Mouse (Mus musculus) mesoderm, embryonic 11.5 days (tissue): ENCODE data around the gene Wipi1.

Source experiments
- DNase-seq: peaks from one replicate; pipeline ENCODE4 v3.0.0-alpha.2; 2012; ENCODE audit warnings: low read depth, low spot score

Gene Wipi1

DNA sequence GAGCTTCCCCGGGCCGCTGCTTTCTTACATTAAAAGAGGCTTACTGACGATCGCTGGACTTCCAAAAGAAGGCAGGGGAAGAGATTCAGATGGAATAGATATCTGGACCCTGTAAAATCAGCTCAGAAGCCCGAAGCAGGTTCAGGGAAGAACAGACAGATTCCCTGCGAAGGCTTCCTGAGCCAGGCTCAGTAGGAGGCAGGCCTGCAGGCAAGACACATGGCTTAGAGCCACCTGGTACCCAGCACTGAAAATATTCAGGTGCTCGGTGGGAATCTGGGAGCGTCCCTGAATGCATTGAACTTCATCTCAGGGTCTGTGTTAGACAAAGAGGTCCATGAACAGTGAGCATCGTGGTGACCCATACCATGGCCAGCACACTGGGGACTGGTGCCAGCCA, 31.8 kb downstream of the Wipi1 start:
- no peak for DNase-seq

DNA sequence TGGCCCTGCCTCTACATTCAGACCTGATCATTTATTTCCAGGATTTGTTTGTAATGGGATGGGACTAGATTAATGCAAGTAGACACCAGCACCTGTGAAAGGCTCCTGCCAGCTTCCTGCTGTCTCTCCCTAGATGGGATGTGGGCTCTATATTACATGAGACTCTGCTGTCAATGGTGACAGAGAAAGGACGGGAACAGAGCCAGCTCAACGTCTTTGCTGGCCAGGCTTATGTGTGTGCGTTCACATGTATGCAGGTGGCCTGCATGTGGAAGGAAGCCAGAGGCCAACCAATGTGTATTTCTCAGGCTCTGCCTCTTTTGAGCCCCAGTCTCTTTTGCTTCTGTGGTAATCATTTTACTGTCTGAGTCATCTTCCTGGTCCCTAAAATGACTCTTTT, 33.2 kb downstream of the Wipi1 start:
- DNase-seq, result no peak

DNA sequence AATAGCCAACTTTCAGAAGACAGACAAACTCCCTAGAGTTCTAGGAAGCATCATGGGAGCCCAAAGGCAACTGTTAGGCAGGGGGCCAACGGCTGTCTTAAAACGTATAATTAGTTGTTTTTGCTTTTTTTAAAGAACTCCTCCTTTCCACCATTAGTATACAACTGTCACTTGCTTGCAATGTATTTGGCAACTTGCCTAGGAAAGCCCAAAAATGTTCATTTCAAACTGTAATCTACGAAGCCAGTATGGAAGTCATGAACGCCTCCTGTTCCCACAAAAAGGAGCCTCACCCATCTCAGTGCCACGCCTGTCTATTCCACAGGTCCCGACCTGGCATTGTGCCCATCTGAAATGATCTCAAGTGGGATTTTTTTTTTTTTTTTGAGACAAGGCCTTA, 35.9 kb downstream of the Wipi1 start:
- DNase-seq, result no peak

DNA sequence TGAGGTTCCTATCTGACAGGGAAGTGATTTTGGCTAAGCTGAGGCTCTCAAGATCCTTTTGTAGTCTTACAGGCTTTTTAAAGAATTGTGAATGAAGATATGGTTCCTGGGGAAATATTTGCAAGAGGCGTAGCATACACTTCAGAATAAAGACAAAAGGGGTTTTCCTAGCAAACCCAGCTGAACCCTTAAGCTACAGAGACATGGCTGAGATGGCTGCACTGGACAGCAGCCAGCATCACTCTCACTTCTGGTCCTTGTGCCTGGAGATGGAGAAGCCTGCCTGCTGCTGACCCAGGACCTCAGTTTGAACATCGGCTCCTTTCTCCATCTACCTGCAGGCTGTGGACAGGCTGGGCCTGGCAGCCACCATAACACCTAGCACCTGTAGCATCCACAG, 37.2 kb downstream of the Wipi1 start:
- DNase-seq, result no peak

DNA sequence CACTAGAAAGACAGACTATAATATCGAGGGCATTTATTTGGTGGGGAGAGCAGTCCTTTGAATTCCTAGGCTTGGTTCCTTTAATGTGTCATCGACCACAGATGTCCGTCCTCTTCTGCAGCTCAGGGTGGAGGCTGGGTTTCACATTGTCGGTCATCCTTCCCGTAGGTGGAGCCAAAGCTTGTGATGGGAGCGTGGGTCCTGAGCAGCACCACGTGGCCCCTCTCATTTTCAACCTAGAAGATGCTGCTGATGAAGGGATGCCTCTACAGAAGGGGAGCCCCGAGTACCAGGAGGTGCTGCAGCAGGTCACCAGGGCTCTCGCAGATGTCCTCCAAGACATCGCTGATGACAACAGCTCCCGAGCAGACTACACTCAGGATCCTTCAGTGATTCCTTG, 39.7 kb downstream of the Wipi1 start:
- DNase-seq, result no peak

DNA sequence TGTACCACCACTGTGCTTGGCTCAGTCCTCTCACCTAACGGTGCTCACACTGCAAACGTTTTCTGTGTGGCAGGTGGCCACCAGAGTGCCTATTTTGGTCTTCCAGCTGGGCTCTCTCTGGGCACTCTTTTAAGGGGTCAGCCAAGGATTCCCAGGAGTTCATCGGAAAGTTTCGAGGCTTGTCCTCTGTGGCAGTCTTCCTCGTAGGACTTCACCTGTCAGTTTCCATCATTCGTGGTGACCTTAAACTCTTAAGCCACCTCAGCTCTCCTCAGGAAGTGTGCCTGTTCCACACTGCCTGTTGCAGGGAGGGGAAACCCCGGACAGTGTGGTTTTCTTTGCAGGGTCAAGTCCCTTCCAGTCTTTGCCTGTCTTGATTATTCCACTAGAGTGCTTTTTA, 42.0 kb downstream of the Wipi1 start:
- DNase-seq, result no peak

DNA sequence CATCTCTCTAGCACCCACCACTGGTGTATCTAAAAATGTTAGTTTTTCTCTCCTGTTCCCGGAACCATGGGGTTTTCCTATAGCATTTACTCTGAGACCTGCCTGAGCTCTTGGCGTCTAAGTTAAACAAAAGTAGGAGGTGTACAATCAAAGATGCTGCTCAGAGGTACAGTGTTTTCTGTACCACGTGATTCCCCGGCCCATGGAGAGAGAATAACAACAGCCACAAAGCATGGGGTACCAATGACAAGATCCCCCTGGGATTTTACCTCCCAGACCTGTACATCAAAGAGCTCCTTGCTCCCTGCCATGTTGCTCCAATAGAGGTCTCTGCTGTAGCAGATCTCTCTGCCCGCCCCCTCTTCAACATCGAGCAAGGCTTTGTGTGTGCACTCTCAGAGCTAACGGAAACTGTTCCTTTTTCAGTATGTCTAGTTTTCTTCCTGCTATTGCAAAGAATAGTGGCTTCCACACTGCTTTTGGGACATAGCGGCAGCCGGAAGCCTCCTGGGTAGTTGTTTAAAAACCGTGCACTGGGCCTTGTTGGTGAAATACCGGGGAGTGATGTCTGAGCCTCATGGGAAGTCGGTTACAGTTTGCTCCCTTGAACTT, 42.7 kb downstream of the Wipi1 start:
- no peak for DNase-seq

DNA sequence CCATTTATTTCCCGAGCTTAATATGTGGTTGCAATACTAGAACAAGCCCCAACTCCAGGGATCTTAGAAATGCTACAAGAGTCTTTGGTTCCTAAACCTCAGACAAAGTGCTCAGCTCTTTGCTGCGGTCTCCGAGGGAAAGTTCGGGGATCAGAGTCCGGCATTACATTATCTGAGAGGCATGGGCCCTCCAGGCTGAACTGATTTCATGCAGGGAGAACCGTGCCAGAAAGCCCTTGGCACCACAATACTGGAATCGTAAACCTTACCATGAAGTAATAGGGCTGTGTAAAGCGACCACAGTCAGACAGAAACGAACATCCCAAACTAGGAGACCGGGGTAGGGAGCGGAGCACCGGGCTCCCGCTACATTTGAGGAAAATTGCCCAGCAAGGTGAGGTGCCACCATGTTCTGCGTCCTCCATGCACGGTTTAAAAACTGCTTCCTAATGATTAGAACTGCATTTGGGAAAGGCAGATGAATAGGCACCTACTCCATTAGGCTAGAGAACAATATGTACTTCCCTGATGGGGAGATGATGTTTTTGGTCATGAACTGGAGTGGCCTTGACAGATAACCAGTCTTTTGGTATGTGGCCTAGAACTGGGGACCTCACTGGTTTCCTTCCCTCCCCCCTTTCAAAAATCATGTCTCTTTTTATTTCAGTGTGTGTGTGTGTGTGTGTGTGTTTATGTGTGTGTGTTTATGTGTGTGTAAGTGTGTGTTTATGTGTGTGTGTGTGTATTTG, 47.1 kb downstream of the Wipi1 start:
- DNase-seq, result no peak

DNA sequence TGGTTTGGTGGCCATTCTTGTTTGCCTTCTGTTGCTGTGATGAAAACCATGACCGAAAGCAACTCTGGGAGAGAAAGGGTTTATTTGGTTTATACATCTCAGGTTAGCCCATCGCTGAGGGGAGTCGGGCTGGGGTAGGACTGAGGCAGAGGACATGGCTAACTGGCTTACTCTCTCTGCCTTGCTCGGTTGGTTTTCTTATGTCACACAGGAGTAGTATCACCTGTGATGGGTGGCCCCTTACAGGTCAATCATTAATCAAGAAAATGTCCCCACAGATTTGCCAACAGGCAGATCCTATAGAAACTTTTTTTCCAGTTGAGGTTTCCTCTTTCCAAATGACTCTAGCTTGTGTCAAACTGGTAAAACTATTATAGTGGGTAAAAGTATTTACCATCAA, 48.1 kb downstream of the Wipi1 start:
- no peak for DNase-seq

DNA sequence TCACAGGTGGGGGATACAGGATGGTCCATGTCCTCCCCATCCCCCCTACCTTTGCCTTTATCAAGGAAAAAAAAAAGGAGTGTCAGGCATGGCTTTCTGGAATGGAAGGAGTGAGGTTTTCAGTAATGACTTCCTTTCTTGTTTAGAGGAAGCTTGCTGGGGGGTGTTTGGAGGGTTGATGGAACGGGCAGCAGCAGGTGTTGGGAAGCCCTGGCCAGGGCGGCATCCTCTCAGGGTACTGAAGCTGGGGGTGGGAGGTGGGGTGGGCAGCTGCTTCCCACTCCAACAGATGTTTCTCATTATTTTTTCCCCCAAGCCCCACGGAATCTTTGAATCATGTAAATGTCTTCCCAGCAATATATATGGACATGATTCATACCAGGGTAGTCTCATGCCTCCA, 50.3 kb downstream of the Wipi1 start:
- DNase-seq, result peak; percentile 23

DNA sequence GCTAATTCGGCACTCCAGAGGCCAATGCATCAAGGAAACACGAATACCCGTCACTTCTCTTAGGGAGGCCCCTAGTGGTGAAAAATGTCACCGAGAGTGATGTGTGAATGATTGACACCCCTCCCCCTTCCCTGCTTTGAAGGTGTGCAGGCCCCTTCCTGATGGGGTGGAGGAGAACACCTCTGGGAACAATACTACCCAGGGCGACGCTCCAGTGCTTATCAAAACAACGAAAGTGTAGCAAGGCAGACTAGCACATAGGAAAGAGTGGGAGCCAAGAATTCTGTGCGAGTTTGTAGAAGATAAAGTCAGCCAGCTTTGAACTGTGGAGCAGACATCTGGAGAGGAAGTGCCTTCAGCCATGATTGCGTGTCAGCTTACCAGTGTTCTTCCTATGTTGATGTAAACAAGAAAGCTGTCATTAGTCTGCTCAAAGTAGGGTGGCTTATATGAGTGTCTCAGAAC, 50.9 kb downstream of the Wipi1 start:
- peak; percentile 22 for DNase-seq

DNA sequence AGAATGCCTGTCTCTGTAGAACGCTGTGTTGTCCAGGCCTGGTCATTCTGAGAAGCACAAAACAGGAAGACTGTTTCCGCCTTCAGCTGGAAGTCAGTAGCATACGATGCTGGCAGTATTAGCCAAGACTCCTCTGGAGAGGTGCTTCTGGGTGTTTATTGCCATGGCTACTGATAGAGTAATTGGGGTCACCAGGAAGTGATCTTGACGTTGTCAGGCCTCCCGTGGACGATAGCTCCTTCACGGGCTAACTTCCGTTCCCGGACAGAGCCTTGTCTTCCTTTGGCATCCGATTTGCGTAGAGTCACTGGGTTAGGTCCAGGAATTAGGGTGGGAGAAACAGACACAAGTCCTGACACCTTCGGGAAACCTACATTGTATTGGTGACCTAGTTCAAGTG, 52.5 kb downstream of the Wipi1 start:
- no peak for DNase-seq

DNA sequence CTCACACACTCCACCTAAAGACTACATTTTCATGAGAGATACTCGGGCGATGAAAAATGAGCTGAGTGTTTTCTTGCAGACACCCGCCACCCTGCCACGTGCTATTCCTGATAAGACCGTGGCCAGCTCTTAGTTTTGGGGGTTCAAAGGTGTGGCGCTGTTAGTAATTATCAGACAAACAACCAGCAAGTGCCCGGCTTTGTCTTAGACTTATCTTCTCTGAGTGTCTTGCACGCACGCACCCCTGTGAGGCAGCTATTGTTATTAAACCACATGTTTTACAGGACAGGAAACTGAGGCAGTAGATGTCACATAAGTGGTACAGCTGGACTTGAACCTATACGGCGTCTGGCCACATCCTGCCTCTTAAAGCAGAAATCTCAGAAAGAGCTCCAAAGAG, 54.3 kb downstream of the Wipi1 start:
- DNase-seq, result no peak

DNA sequence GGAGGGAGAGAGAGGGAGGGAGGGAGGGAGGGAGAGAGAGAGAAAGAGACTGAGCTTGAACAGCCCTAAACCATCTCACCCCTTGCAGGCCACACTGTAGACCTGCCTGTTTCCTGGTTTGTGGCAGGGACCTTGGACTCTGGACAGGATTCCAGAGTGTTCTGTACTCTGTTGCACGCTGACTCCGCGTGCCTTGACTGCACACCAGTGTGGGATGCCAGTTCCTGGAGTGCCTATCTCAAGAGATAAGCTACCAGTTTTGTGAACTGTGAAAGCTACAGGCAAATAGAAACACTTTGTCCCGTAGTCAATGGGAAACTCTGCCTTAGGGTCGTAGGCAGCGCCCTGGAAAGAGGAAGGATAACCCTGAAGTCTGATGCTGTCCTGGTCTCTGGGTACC, 55.6 kb downstream of the Wipi1 start:
- DNase-seq, result no peak

DNA sequence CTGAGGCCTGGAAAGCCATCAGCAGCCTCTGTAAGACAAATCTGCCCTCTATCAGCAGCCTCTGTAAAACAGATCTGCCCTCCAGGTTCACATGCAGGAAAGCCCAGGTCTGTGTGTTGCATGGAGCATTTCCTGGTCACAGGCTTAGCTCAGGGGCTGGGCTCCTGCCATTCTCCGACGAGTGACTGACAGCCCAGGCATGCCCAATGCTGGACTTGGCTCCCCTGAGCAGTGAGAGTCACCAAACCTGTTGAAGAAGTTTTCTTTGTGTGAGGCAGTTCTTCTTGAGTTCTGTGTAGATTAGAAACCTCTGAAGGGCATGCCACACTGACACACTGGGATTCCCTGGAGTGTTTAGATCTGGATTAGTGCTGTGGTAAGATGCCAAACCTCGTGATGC, 57.3 kb downstream of the Wipi1 start:
- no peak for DNase-seq

DNA sequence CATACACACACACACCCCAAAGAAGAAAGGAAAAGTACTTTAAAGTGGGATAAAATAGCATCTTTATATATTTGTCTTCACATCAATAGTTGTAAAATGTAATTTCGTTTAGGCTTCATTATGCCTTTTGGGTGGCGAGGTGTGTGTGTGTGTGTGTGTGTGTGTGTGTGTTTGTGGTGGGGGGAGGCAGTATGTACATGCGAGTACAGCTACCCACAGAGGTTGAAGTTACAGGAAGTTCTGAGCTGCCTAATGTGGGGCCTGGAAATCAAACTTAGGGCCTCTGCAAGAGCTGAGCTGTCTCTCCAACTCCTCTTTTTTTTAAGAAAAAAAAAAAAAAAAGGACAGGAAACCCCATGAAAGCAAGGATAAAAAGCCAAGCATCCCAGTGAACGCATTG, 57.8 kb downstream of the Wipi1 start:
- no peak for DNase-seq

DNA sequence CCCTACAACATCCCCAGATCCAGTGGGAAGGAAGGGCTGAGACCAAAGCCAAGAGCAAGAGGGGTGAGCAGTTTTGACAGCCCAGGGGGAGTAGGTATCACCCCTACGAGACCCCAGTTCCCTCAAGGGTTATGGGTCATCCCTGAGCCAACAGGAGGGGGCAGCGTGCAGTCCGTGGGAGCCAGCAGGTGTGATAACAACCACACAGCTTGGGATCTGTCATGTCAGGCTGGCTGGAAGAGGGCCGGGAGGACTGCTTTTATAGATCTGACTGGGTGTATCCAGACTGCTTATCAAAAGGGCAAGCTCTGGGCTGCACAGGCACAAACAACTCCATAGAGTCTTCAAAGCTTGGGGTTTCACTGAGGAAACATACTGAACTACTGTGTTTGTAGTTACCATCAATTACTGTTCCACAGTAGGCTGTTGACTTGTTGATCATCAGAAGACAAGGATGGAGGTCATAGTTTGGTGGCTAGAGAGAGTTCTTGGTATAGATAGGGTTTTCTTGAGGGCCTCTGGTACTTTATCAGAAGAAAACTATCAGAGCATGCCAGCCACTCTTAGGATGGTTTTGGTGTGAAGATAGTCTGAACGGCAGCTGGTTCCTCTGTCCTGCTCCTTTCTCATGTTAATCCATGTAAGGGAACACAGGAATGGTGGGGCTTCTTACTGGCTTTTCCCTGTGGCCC, 62.0 kb downstream of the Wipi1 start:
- no peak for DNase-seq

DNA sequence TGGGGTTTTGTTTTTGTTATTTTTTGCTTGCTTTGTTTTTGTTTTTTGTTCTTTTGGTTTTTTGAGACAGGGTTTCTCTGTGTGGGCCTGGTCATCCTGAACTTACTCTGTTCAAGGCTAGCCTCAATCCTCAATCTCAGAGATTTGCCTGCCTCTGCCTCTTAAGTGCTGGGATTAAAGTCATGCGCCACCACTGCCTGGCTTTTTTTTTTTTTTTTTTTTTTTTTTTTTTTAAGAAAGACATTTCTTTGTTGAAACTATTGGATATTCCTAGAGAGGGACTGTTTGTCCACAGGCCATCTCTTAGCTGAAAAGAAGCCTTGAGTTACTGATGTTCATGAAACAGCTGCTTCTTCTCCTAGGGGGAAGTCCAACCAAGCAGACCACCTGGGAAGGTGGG, 64.1 kb downstream of the Wipi1 start:
- no peak for DNase-seq

DNA sequence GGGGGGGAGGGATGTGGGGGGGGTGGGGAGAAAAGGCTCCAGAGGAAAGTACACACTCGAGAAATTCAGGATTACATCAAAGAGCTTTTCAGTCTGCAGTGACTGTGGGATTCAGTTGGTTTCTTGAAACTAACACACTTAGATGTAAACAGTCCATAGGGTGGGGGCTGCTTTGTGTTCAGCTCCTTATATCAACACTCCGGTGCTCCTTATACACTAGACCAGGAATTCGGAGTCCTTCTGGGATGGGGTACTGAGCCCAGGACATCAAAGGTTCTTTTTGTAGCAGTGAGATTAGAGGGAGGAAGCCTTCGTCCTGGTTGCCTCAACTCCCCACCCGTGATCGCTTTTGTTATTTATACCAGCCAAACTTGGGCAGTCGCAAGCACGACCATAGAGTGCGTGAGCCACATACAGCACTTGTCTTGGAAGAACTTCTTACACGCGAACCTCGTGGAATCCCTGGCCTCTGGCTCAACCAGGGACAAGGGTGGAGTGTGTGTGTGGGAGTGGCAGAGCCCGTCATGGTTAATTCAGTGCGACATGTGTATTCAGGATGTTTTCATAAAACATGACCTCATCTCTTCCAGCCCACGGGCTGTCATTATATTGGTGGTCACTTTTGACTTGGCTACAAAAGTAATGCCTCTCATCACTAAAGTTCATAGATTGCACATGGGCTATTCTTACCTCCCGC, 65.3 kb downstream of the Wipi1 start:
- DNase-seq, result no peak

DNA sequence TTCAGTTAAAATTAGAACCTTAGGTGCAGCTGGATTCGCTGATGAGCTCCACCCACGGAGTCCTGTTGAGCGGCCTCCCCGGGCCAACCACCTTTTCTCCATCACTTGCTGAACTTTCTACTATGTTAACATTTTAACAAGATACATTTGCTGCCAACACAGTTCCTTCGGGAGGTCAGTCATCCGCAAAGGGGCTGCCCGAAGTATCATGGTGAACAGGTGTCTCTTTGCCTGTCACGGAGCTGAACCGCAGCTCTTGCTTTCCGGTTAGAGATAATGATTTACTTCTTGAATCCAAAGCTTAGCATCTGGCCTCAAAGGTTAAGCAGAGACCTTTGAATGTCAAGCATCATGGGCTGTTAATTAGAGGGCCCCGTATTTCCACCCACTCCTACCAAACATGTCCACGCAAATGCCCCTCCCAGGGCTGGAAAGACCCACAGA, 66.0 kb downstream of the Wipi1 start:
- DNase-seq, result peak; percentile 27

DNA sequence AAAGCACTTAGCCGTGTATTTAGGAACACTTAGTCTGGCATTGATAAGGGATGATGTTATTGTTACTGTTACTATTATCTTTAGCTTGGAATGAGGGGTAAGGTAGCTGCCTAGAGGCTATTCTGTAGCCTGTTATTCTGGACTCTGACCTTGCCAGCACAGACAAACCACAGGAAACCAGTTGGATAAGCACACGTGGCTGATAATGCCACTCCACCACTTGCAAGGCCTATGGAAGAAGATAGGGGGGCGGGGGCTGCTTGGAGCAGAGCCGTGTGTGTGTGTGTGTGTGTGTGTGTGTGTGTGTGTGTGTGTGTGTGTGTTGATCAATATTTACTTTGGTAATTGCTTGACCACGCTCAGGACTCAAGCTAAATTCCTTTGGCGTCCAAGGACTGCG, 66.5 kb downstream of the Wipi1 start:
- no peak for DNase-seq

DNA sequence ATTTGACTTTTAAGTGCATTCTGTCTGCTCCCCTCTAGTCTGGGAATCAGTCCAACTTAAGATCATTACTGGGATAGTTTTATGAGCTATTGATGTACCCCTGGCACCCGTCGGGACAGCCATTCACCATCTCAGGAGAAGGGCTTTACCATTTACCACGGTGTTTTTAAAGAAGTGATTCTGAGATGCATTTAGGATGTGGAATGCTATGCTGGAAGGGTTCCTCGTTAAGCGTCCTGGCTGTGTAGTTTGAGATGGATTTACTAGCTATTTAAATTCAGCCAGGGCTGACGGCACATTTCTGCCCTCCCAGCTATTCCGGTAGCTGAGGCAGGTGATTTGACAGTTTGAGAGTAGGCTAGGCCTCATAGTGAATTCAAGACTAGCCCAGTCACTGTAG, 67.3 kb downstream of the Wipi1 start:
- DNase-seq, result no peak
